Mouse (Mus musculus) cerebellum, adult 9-10 months (tissue): ENCODE data around the gene Rgs6.

Source experiments
- DNase-seq: peaks from one replicate; pipeline ENCODE4 v3.0.0; 2022

The Rgs6 gene

DNA sequence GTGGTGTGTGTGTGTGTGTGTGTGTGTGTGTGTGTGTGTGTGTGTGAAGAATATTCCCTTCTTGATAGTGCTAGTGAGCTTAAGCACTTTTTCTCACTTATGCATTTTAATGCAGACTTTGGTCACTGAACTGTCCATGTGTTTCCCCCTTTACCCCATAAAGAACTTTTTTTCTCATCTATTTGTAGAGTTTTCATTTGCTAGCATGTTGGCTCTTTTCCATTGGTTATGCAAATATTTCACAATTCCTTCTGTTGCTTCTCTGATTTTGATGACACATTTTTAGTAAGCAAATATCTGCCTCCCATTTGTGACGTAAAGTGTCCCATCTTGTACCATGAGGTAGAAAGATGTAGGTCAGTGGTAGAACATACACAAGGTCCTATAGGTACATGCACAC lies 295.0 kb downstream of the Rgs6 start:
- DNase-seq: no peak

GRCm38 (mm10) chr12:82894971-82895838 lies 307.1 kb downstream of the Rgs6 start:
- DNase-seq: no peak

GRCm38 (mm10) chr12:82905773-82906172 lies 317.7 kb downstream of the Rgs6 start:
- DNase-seq: no peak

DNA sequence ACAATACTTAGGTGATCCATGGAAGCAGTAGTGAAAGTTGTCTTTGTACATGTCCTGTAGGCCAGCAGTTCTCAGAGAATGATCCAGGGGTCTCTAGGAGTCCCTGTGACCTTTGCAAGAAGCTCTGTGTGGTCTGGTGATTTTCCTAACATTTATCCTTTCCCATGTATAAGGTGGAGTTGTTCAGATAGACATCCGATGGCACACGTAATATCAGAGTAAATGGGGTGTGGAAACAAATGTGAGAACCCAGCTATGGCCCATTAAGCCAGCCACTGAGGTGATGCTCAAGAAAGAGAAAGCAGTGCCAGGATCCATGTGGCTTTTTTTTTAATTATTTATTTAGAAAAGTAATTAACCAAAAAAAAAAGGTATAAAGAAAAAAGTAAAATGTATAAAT lies 322.8 kb downstream of the Rgs6 start:
- no peak for DNase-seq

GRCm38 (mm10) chr12:82914127-82914526 lies 326.0 kb downstream of the Rgs6 start:
- no peak for DNase-seq

GRCm38 (mm10) chr12:82920146-82920545 lies 332.1 kb downstream of the Rgs6 start:
- no peak for DNase-seq

DNA sequence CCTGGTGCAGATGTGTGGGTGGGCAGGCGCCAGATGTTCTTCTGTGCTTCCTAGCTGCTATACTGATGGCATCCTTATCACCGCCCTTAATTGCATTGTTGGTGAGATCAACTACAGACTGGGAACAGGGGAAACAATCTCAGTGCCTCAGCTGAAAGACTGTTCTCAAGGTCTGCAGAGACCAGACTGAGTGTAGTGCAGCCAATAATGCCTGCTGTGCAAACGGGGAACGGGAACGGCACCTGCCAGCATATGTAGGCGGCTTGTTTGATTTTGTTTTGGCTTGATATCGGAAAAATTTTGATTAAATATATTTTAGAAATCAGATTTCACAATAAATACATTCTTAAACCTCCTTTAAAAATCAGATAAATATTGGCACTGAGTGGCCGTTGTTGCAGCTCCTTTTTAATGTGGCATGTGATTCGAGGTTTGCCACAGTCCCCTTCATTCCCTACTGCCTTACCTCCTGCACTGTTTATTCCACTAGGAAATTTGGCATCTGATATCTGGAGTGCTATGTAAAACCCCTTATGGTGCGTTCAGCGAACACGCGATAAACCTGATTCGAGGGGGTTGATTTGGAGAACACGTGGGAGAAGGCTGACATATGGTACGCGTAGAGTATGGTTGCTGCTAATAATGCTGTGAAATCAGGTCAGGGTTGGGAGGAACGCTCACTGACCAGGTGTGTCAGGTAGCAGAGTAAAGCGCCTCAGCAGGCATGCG lies 333.4 kb downstream of the Rgs6 start:
- DNase-seq: no peak

- DNase-seq: peak; percentile 3
These were observed 334.9 kb downstream of the Rgs6 start for GRCm38 (mm10) chr12:82922856-82923506.

DNA sequence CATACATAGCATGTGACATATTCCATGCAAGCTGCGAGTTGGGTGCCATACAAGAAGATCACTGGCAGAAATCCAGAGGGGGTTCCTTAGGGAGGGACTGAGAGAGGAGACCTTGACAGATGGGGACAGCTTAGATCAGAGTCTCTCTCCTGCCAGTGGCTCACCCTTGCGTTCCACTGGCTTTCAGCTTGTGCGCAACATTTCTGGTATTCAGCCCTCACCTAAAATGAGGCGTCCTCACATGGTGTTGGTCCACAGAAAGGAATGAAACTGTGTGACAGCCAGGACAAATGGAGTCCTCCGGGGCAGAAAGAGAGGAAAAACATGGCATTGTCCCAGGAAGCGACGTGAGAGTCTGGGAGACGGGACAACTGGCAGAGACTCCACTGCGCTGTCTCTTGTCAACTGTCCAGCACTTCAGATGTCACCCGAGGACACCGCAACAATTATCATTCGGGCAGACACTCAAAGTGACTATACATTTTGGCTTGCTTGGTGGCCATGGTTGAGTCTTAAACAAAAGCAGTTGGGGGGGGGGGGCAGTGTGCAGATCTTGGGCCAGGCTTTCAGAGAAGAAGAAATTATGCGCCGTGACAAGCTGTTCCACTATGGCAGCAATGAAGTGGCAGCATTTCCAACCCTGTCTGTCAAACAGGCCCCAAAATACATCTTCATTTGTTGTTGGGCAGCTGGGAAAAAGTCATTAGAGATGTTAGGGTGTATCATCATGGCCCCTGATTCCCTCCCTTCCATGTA lies 344.8 kb downstream of the Rgs6 start:
- DNase-seq: peak; percentile 68

DNA sequence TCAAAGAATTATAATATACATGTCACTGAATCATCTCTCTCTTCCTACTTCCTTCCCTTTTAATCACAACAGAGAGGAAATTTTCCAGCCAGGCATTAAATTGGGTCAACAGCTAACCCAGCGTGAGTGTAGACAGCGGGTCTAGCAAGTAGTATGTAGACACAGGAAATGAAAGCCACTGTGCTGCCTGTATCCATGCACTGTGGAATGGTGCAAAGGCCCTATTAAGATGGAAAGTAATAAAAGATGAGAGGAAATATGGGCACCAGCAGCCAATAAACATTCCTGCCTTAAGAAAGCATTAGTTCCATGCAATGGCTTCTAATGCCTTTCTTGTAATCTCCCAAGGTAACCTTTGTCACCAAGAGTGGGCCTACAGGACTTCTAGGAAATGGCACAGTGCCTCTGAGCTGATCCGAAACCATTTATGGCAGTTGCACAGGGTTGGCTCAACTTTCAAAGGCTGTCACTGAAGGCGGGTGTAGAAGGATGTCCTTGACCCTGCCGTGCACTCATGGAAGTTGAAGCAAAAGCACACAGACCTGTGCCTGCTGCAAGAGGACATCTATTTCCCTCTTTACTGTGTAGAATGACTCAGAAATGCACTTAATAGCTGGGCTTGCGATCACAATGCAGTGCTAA lies 347.1 kb downstream of the Rgs6 start:
- DNase-seq: no peak

GRCm38 (mm10) chr12:82935767-82936166 lies 347.7 kb downstream of the Rgs6 start:
- no peak for DNase-seq

- DNase-seq: no peak
These were observed 352.4 kb downstream of the Rgs6 start for GRCm38 (mm10) chr12:82940461-82940860.

DNA sequence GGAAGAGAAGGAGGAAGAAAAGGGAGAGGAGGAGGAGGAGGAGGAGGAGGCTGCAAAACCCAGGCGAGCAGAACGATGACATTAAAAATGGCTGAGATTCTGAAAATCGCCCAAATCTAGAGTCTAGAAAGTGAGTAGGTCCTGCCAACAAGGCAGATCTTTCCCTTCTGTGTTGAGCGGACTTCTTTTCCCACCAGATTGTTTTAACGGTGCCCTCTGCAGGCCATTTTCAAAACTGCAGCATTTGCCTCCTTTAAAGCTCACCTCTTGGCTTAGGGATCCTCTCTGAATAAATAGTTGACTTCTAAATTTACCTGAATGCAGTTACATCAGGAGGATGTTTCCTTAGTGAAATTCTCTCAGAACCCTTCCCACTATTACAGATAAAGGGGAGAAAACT lies 358.4 kb downstream of the Rgs6 start:
- peak; percentile 83 for DNase-seq

- DNase-seq: no peak
These were observed 373.0 kb downstream of the Rgs6 start for GRCm38 (mm10) chr12:82961111-82961510.

DNA sequence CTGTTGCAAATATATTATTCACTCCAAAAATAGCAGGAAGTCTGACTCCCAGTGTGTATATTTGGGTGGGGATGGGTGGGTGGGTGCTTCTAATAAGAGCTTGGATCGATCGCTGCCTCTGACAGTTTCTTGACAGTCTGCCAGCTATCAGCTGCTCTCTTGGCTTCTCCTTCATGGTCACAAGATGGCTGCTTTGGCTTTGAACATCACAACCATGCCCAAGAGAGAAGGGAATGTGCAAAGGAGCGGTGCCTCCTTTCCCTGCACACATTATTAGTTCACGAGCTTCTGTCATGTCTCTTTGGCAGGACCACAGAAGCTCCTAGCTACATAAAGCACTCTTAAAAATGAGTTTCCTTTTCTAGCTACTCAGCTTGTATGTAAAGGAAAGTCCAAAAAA lies 373.8 kb downstream of the Rgs6 start:
- DNase-seq: no peak

DNA sequence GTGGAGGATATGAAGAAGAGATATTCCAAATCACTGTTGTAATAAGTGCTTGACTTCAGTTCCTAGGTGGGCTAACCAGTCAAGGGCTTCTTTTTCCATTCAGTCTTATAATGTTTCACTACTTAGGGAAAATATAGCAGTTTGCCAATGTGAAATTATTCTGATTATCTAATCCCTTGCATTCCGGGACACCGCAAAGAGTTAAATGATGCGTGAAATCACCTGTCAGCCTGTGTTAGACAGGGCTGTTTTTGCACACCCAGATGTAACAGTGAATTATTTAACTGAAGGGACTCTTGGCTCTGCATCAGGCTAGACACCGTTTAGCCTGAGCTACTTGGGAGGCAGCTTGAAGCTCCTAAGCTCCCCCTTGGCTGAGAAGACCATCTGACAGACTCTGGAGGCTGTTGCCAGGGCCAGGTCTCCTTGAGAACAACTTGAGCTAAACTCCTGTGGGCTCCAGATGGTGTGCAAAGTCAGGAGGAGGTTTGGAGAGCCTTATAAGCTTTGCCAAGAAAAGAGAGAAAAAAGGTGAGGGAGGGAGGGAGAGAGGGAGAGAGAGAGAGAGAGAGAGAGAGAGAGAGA lies 382.5 kb downstream of the Rgs6 start:
- no peak for DNase-seq

- DNase-seq: no peak
These were observed 383.1 kb downstream of the Rgs6 start for GRCm38 (mm10) chr12:82971176-82971575.

DNA sequence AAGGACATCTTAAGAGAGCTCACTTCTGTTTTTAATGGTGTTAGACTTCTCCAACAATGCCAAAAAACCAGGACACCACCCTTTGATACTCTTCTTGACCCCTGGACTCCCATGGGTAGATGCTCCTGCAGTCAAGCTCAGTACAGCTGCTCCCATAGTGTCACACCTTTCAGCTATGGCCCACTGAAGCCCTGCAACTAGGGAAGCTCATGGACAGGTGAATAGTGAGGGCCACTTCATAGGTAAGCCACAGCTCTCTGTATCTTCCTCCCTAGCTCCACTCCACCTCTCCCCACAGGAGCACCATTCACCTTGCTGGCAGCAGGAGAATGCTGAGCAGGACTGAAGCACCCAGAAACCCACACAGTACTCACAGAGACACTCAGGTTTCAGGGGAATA lies 384.6 kb downstream of the Rgs6 start:
- DNase-seq: no peak

DNA sequence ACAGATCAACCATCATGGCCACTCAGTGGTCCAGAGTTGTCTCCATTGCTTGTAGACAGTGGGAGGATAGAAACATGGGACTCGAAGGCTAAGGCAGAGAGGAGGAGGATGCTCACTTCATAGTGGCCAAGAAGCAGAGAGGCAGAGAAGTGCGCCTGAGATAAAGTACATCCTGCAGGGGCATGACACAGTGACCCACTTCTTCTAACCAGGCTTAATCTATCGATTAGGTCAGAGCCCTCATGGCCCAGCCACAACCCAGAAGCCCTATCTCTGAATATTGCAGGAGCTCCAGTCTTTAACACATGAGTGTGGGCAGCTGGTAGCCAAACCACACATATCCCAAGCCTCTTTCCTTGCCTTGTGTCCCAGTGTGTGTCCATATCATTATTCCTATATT lies 385.7 kb downstream of the Rgs6 start:
- no peak for DNase-seq

DNA sequence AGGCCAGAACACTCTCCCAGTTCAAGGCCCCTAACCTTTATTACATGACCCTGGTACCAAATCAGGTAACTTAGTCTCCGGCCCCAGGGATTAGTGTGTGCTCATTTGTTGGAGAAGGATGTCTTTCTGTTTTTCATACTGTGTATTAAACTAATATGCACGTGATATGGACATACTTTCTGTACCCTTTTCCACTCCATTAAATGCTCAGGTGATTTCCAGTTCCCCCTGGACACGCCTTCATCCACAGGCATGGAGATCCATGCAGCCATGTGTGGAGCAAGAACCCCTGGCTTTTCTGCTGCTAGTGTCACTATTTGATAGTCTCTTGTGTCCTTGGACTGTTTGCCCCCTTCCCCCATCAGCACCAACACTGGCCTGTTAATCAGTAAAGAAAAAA lies 390.2 kb downstream of the Rgs6 start:
- no peak for DNase-seq

- DNase-seq: no peak
These were observed 394.6 kb downstream of the Rgs6 start for GRCm38 (mm10) chr12:82982716-82983115.

GRCm38 (mm10) chr12:82985300-82985699 lies 397.2 kb downstream of the Rgs6 start:
- DNase-seq: no peak
